Mouse (Mus musculus) heart, postnatal 0 days (tissue): ENCODE data around the gene Cyp4f16.

Experiments used
- CTCF ChIP-seq: IDR thresholded peaks from 2 replicates; pipeline ENCODE4 v1.5.1; 2016; ENCODE audit warnings: antibody characterized with exemption, control low read depth, low read depth
- EP300 ChIP-seq: IDR thresholded peaks from 2 replicates; pipeline ENCODE4 v1.6.1; 2016; ENCODE audit warnings: antibody characterized with exemption, low read depth

DNA sequence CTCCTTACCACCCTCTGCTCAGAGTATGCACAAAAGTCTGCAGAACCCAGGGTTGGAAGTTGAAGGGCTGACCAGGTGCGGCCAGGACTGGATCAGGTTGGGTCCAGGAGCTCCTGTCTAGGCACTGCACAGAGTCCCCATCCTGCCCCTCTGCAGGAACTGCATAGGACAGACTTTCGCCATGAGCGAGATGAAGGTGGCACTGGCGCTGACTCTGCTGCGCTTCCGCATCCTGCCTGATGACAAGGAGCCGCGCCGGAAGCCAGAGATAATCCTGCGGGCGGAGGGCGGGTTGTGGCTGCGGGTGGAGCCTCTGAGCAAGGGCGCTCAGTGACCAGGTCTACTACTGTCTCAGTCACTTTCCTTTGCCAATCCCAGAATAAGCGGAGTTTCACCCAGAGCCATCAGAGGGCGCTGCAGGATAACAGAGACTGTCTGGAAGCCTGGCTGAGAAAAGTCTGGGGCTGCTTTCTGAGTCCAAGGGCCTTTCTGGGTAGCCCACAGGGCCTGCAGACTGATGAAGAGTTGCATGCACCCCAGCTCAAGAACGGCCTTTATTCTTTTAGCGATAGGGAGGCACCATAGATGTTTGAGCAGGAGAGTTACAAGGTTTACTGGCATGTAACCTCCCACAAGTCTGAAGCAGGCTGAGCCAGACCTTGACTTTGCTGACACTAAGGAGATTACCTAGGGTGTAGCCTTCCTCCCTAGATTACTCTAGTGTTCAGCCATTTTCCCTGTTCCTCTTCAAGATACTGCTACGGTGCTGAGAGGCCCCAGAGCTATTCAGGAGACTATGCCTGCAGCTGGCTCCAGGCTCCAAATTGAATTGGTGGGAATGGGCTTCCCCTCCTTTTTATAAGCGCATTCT lies 14.8 kb downstream of the Cyp4f16 start:
- peak; percentile 78 for TF ChIP-seq CTCF
- TF ChIP-seq EP300 = no peak
